Mouse (Mus musculus): ENCODE measurements around the gene Pik3c2a. TPM values are rescaled to one million over a fixed set of nuclear protein-coding genes. Genes with fewer than 3 reads are reported as not detected.

Pik3c2a gene
- total and polyA plus RNA-seq, 2 experiments from 2014 or later: 7.1 to 27.1 TPM

GRCm38 (mm10) chr7:116307871-116308631 lies 135.2 kb downstream of the Pik3c2a start, which contains the start of gene Plekha7:
Gene Plekha7 (minus strand): TSS chr7:116308376.
- Histone ChIP-seq H3K27me3 (ENCODE audit: control insufficient read depth, insufficient read depth, low read length) (no peaks in the 10 kb centered on the region), H3K9me3 (replicated peaks; ENCODE audit: control insufficient read depth, low read length) (no peaks in the 10 kb centered on the region), H3K9ac (replicated peaks; ENCODE audit: low read depth, low read length) (peak within 1 kb of the TSS; percentile 57), H3K4me2 (ENCODE audit: low read depth, low read length) (peak within 1 kb of the TSS; percentile 90), H3K27ac (ENCODE audit: low read depth) (peak within 1 kb of the TSS; percentile 62), H3K4me3 (ENCODE audit: low read depth, low read length) (peak within 1 kb of the TSS; percentile 73), H3K36me3 (replicated peaks; ENCODE audit: control insufficient read depth, insufficient read depth, low read length) (no peaks in the 10 kb centered on the region), H3K4me1 (ENCODE audit: control insufficient read depth, insufficient read depth) (peaks cover 10% of the 10 kb centered on the region; the same call in 1 of the 2 replicates)
- DNase-seq (ENCODE audit: low spot score) (peak; percentile 52), ATAC-seq (ENCODE audit: insufficient read depth, low read depth) (peak; percentile 81)
- TF ChIP-seq EP300 (IDR thresholded peaks at IDR 0.05; ENCODE audit: low read depth): no peak
- no peak for TF ChIP-seq CTCF (IDR thresholded peaks at IDR 0.05; ENCODE audit: low read depth)
- under 1% methylated on average over 61 of the region's 65 CpGs for WGBS

GRCm38 (mm10) chr7:116307099-116307870 lies 136.0 kb downstream of the Pik3c2a start:
- peak overlapping the region; percentile 73 for H3K4me3 ChIP-seq (ENCODE audit: low read depth, low read length)
- TF ChIP-seq CTCF (IDR thresholded peaks at IDR 0.05; ENCODE audit: low read depth): no peak
- TF ChIP-seq EP300 (IDR thresholded peaks at IDR 0.05; ENCODE audit: low read depth): no peak
- no peaks in the 10 kb centered on the region for H3K27me3 ChIP-seq (ENCODE audit: control insufficient read depth, insufficient read depth, low read length)
- H3K4me1 ChIP-seq (ENCODE audit: control insufficient read depth, insufficient read depth): peaks cover 10% of the 10 kb centered on the region; the same call in 1 of the 2 replicates
- DNase-seq (ENCODE audit: low spot score) (peak; percentile 57), ATAC-seq (ENCODE audit: insufficient read depth, low read depth) (peak; percentile 78)
- H3K36me3 ChIP-seq (replicated peaks; ENCODE audit: control insufficient read depth, insufficient read depth, low read length): no peaks in the 10 kb centered on the region
- peak overlapping the region; percentile 62; the same call in 1 of the 2 replicates for H3K27ac ChIP-seq (ENCODE audit: low read depth)
- peak overlapping the region; percentile 90 for H3K4me2 ChIP-seq (ENCODE audit: low read depth, low read length)
- peak overlapping the region; percentile 57 for H3K9ac ChIP-seq (replicated peaks; ENCODE audit: low read depth, low read length)
- no peaks in the 10 kb centered on the region for H3K9me3 ChIP-seq (replicated peaks; ENCODE audit: control insufficient read depth, low read length)
- under 1% methylated on average over 62 of the region's 63 CpGs for WGBS

GRCm38 (mm10) chr7:116306601-116307000 lies 136.6 kb downstream of the Pik3c2a start:
- ATAC-seq (ENCODE audit: insufficient read depth, low read depth) (no peak), DNase-seq (ENCODE audit: low spot score) (no peak)
- H3K27ac ChIP-seq (ENCODE audit: low read depth): no peak overlapping the region
- no peak overlapping the region for H3K4me3 ChIP-seq (ENCODE audit: low read depth, low read length)
- no peaks in the 10 kb centered on the region for H3K27me3 ChIP-seq (ENCODE audit: control insufficient read depth, insufficient read depth, low read length)
- H3K4me2 ChIP-seq (ENCODE audit: low read depth, low read length): peak overlapping the region; percentile 90; the same call in 1 of the 2 replicates
- H3K36me3 ChIP-seq (replicated peaks; ENCODE audit: control insufficient read depth, insufficient read depth, low read length): no peaks in the 10 kb centered on the region
- TF ChIP-seq EP300 (IDR thresholded peaks at IDR 0.05; ENCODE audit: low read depth) (no peak), CTCF (IDR thresholded peaks at IDR 0.05; ENCODE audit: low read depth) (no peak)
- H3K9me3 ChIP-seq (replicated peaks; ENCODE audit: control insufficient read depth, low read length): no peaks in the 10 kb centered on the region
- no peak overlapping the region for H3K9ac ChIP-seq (replicated peaks; ENCODE audit: low read depth, low read length)
- WGBS: 29% methylated on average over 5 of the region's 5 CpGs
- H3K4me1 ChIP-seq (ENCODE audit: control insufficient read depth, insufficient read depth): peaks cover 14% of the 10 kb centered on the region

- WGBS: 70% methylated on average over 5 of the region's 5 CpGs
Observed at GRCm38 (mm10) chr7:116301661-116302311, 141.5 kb downstream of the Pik3c2a start.

GRCm38 (mm10) chr7:116301144-116301543 lies 142.1 kb downstream of the Pik3c2a start:
- TF ChIP-seq EP300 (IDR thresholded peaks at IDR 0.05; ENCODE audit: low read depth) (no peak), CTCF (IDR thresholded peaks at IDR 0.05; ENCODE audit: low read depth) (no peak)

More at GRCm38 (mm10) chr7:116301661-116302311, 141.5 kb downstream of the Pik3c2a start:
- Histone ChIP-seq H3K36me3 (replicated peaks; ENCODE audit: control insufficient read depth, insufficient read depth, low read length) (no peaks in the 10 kb centered on the region), H3K9ac (replicated peaks; ENCODE audit: low read depth, low read length) (no peak overlapping the region), H3K4me1 (ENCODE audit: control insufficient read depth, insufficient read depth) (peaks cover 5% of the 10 kb centered on the region), H3K27me3 (ENCODE audit: control insufficient read depth, insufficient read depth, low read length) (no peaks in the 10 kb centered on the region), H3K4me2 (ENCODE audit: low read depth, low read length) (no peak overlapping the region), H3K9me3 (replicated peaks; ENCODE audit: control insufficient read depth, low read length) (no peaks in the 10 kb centered on the region), H3K27ac (ENCODE audit: low read depth) (no peak overlapping the region), H3K4me3 (ENCODE audit: low read depth, low read length) (no peak overlapping the region)
- TF ChIP-seq CTCF (IDR thresholded peaks at IDR 0.05; ENCODE audit: low read depth) (no peak), EP300 (IDR thresholded peaks at IDR 0.05; ENCODE audit: low read depth) (no peak)
- DNase-seq (ENCODE audit: low spot score): no peak
- ATAC-seq (ENCODE audit: insufficient read depth, low read depth): no peak

More at GRCm38 (mm10) chr7:116301144-116301543, 142.1 kb downstream of the Pik3c2a start:
- Histone ChIP-seq H3K9me3 (replicated peaks; ENCODE audit: control insufficient read depth, low read length) (no peaks in the 10 kb centered on the region), H3K4me1 (ENCODE audit: control insufficient read depth, insufficient read depth) (peaks cover 5% of the 10 kb centered on the region), H3K4me2 (ENCODE audit: low read depth, low read length) (no peak overlapping the region), H3K9ac (replicated peaks; ENCODE audit: low read depth, low read length) (no peak overlapping the region), H3K36me3 (replicated peaks; ENCODE audit: control insufficient read depth, insufficient read depth, low read length) (no peaks in the 10 kb centered on the region), H3K4me3 (ENCODE audit: low read depth, low read length) (no peak overlapping the region), H3K27me3 (ENCODE audit: control insufficient read depth, insufficient read depth, low read length) (no peaks in the 10 kb centered on the region), H3K27ac (ENCODE audit: low read depth) (no peak overlapping the region)
- DNase-seq (ENCODE audit: low spot score): no peak
- whole genome bisulfite sequencing: 56% methylated on average over 4 of the region's 4 CpGs
- no peak for ATAC-seq (ENCODE audit: insufficient read depth, low read depth)
